Mouse (Mus musculus) embryonic fibroblast, embryonic 13.5 days (primary cell): ENCODE measurements at regions not wholly inside any gene's neighbourhood (a gene's known extent, or its start where the extent isn't known, plus 50 kb on each side); places are given as distances from the start of the nearest gene placed in this dataset.

ENCODE experiments used
- CTCF ChIP-seq: IDR thresholded peaks from 2 replicates; pipeline ENCODE4 v1.5.1; 2011; ENCODE audit warnings: mild to moderate bottlenecking, control low read depth, low read length, moderate library complexity, borderline replicate concordance; ENCODE audit not compliant: insufficient read depth
- POLR2A ChIP-seq: IDR thresholded peaks from 2 replicates; pipeline ENCODE4 v1.6.1; 2011; ENCODE audit warnings: low read depth, mild to moderate bottlenecking, control low read depth, low read length, moderate library complexity

DNA sequence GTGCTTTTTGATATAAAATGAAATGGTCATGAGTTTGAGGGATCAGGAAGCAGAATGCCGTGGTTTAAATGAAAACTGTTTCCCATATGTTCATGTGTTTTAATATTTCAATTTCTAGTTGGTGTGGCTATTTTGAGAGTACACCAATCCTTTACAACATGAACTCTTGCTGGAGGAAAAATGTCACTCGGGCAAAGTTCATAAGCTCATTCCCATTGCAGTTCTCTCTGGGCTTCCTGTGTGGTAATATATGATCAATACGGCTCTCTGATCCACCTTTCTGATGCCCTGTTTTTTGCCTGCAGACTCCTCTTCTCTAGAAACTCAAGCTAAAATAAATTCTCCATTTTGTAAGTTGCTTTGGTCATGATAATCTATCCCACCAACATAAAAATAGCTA is 208.5 kb downstream of the Cst10 start:
- TF ChIP-seq CTCF (no peak), POLR2A (no peak)
